Comparison of ENCODE assay signal across 8 mouse cellular contexts in the genomic region with DNA sequence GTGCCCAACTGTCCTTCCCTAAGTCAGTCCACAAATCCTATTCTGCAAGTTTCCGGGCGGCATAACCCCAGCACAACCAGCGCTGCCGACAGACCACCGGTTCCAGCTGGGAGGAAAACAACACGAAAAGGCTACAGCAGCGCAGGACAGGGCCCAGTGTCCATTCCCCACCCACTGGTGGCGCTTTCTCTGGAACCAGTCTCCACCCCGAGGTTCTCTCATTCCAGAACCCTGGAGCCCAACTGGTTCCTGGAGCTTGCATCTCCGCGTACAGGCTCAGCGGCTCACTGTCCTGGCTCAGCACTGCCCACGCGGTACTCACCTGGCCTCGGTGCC. TPM values are rescaled to one million over a fixed set of nuclear protein-coding genes. Genes with fewer than 3 reads are reported as not detected.
DNase-seq lines count a peak whose midpoint lies in the region; ATAC-seq and TF ChIP-seq lines count a peak whose summit lies in the region.

A gene (plus strand): TSS at position 290 of the 336 bp plus-strand sequence.

- no peak within 1 kb of the TSS for H3K27ac ChIP-seq in spleen, adult 2 months (ENCODE audit: insufficient read depth, low read length)
- H3K27ac ChIP-seq in small intestine, adult 2 months (ENCODE audit: insufficient read depth, low read depth, low read length) = no peak within 1 kb of the TSS

- peak within 1 kb of the TSS; percentile 51 for H3K4me3 ChIP-seq in spleen, adult 2 months (ENCODE audit: extremely low read depth, insufficient read depth, insufficient read length)
- peak within 1 kb of the TSS; percentile 87 for H3K4me3 ChIP-seq in small intestine, adult 2 months (ENCODE audit: low read depth, low read length)

- no peak for TF ChIP-seq CTCF in spleen, adult 2 months (IDR thresholded peaks at IDR 0.05; ENCODE audit: extremely low read depth, insufficient read depth, insufficient read length, insufficient replicate concordance)
- no peak for TF ChIP-seq CTCF in small intestine, adult 2 months (IDR thresholded peaks at IDR 0.05; ENCODE audit: extremely low read depth, insufficient read length, insufficient replicate concordance, low read depth, low read length)

- peak; percentile 43; the same call in 1 of the 2 replicates for ATAC-seq in frontal cortex, adult (ENCODE audit: low TSS enrichment)

- peaks cover 32% of the 10 kb centered on the region for H3K27me3 ChIP-seq in spleen, adult 2 months (ENCODE audit: control insufficient read depth, insufficient read depth, low read length)
- H3K27me3 ChIP-seq in small intestine, adult 2 months (ENCODE audit: control insufficient read depth, insufficient read depth, low read length) = peaks cover 69% of the 10 kb centered on the region

- intact Hi-C loops in left cerebral cortex, postnatal 36 days (cut with DNase I) = loop anchor here (10.0 kb wide), 1 partner anchor 262 kb away; no protein-coding TSS in a partner anchor

- no peak for DNase-seq in frontal cortex, adult 2 months (ENCODE audit: extremely low spot score in 1 of 2, low spot score in 1 of 2)
- DNase-seq in spleen, adult 2 months (ENCODE audit: low read depth in 1 of 2, low spot score in 2 of 2) = no peak
- no peak for DNase-seq in spleen, adult 12 weeks (ENCODE audit: low spot score)
- DNase-seq in left cerebral cortex, postnatal 36 days (ENCODE audit: low spot score in 2 of 2) = no peak
- no peak for DNase-seq in thymus, postnatal 25 days
- no peak for DNase-seq in spleen, postnatal 4 days (ENCODE audit: low spot score in 2 of 2)

- peaks cover 11% of the 10 kb centered on the region; the same call in 1 of the 2 replicates for H3K4me1 ChIP-seq in spleen, adult 2 months (ENCODE audit: control insufficient read depth, insufficient read depth, insufficient read length)
- H3K4me1 ChIP-seq in small intestine, adult 2 months (ENCODE audit: control insufficient read depth, insufficient read depth, insufficient read length, low read length) = peaks cover 16% of the 10 kb centered on the region

- no peak for TF ChIP-seq POLR2A in spleen, adult 2 months (IDR thresholded peaks at IDR 0.05; ENCODE audit: low read depth, low read length)
- no peak for TF ChIP-seq POLR2A in small intestine, adult 2 months (IDR thresholded peaks at IDR 0.05; ENCODE audit: low read depth, low read length)

- WGBS in spleen, adult 2 months = 9% methylated on average over 15 of the region's 15 CpGs
- WGBS in small intestine, adult 2 months = 4% methylated on average over 15 of the region's 15 CpGs

- H3K36me3 ChIP-seq in spleen, adult 2 months (ENCODE audit: control insufficient read depth, insufficient read depth, low read length) = no peaks in the 10 kb centered on the region
- H3K36me3 ChIP-seq in small intestine, adult 2 months (ENCODE audit: control insufficient read depth, insufficient read depth, low read length) = no peaks in the 10 kb centered on the region

RNA-seq across cellular contexts. Expression of the gene that starts here (rescaled TPM):
- 6.9 and 11.6 TPM in 2 replicates for polyA plus RNA-seq in frontal cortex, adult 2 months (2012; rRNA removed)
- polyA plus RNA-seq in spleen, adult 2 months (2012; rRNA removed) = 0.02 and 0.06 TPM in 2 replicates
- total RNA-seq in left cerebral cortex, postnatal 36 days (2021) = 10 to 100 TPM; 14.8 to 21.6 TPM
- polyA plus RNA-seq in small intestine, adult 2 months (2012; rRNA removed) = 0.04 and 0.09 TPM in 2 replicates
